Mouse (Mus musculus) kidney, embryonic 14.5 days (tissue): ENCODE measurements at regions not wholly inside any gene's neighbourhood (a gene's known extent, or its start where the extent isn't known, plus 50 kb on each side); places are given as distances from the start of the nearest gene placed in this dataset.
A peak's percentile ranks its signal among the peaks of the same experiment; 100 is the strongest.

Experiments
- ATAC-seq: fragments of 200-750 bp; cut with Nextera tagmentation; 2 replicates; pipeline ENCODE4 v1.8.0; 2017; ENCODE audit warnings: moderate number of reproducible peaks, mild to moderate bottlenecking, moderate TSS enrichment, moderate library complexity; ENCODE audit not compliant: low FRiP score, low TSS enrichment
- H3K27ac ChIP-seq: fragments of 300-500 bp; sonication (generic); 2 replicates; pipeline ENCODE4 v1.5.1; 2014; ENCODE audit warnings: low read depth, mild to moderate bottlenecking, low read length, moderate library complexity, mixed read lengths
- H3K27me3 ChIP-seq: fragments of 300-500 bp; sonication (generic); 2 replicates; pipeline ENCODE4 v1.6.1; 2014; ENCODE audit warnings: mild to moderate bottlenecking, low read length; ENCODE audit not compliant: control insufficient read depth, insufficient read depth
- H3K36me3 ChIP-seq: fragments of 300-500 bp; sonication (generic); 2 replicates; pipeline ENCODE4 v1.6.1; 2014; ENCODE audit warnings: low read length, mixed read lengths; ENCODE audit not compliant: control insufficient read depth, insufficient read depth
- H3K4me1 ChIP-seq: fragments of 300-500 bp; sonication (generic); 2 replicates; pipeline ENCODE4 v1.6.1; 2014; ENCODE audit warnings: low read length, mixed read lengths; ENCODE audit not compliant: control insufficient read depth, insufficient read depth
- H3K4me2 ChIP-seq: fragments of 300-500 bp; sonication (generic); replicated peaks from 2 replicates; pipeline ENCODE4 v1.6.1; 2014; ENCODE audit warnings: low read depth, mild to moderate bottlenecking, low read length
- H3K4me3 ChIP-seq: fragments of 300-500 bp; sonication (generic); 2 replicates; pipeline ENCODE4 v1.5.1; 2014; ENCODE audit warnings: mild to moderate bottlenecking, low read length
- H3K9ac ChIP-seq: fragments of 300-500 bp; sonication (generic); 2 replicates; pipeline ENCODE4 v1.6.1; 2014; ENCODE audit warnings: low read depth, mild to moderate bottlenecking, low read length, moderate library complexity
- H3K9me3 ChIP-seq: fragments of 300-500 bp; sonication (generic); 2 replicates; pipeline ENCODE4 v1.6.1; 2016; ENCODE audit warnings: low read length; ENCODE audit not compliant: control insufficient read depth
- WGBS: fragments of 180-500 bp; shearing (Covaris S2); extraction: QIAGEN DNeasy Blood & Tissue Kit; methylation state at CpG from one replicate; pipeline ENCODE4 v1.1.7; 2014; 5-methylcytosine and 5-hydroxymethylcytosine counted together

DNA sequence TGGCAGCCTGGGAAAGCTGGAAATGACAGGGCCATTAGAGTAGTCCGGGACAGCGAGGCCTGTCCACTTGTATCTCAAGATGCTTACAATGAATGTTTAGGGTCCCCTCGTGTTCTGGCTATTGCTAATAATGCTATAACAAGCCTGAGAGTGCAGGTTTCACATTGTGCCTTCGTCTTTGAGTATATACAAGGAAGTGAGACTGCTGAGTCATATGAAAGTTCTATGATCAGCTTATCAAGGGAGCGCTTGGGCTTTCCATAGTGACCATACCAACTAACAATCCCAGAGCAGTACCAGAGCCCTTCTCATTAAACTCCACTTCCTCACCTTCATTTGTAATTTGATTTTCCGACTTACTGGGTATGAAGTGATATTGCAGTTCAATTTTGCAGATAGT is 86.2 kb upstream of the Kitl start:
- Histone ChIP-seq H3K9ac (no peak overlapping the region), H3K4me3 (no peak overlapping the region), H3K27ac (no peak overlapping the region), H3K4me2 (no peak overlapping the region), H3K36me3 (no peaks in the 10 kb centered on the region), H3K4me1 (no peaks in the 10 kb centered on the region), H3K9me3 (no peaks in the 10 kb centered on the region), H3K27me3 (no peaks in the 10 kb centered on the region)
- ATAC-seq = no peak
- WGBS = 90% methylated on average over 6 of the region's 6 CpGs

DNA sequence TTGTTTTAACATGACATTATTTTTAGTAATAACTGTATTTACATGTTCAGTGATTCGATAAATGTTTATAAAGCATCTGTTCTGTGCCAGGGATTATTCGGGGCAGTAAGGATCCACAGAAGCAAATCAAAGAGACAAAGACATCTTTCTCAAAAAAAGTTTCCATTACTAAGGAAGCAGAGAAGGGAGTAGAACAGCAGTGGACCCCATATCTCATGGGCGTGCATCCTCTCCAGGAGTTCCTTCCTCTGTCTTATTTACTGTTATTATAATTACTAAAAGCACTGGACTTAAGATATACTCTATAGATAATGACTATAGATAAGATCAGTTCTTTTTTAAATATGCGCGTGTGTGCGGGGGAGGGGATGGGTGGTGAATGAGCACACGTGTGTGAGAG is 87.5 kb upstream of the Kitl start:
- no peak for ATAC-seq
- 89% methylated on average over 7 of the region's 7 CpGs for WGBS
- H3K4me3 ChIP-seq = no peak overlapping the region

DNA sequence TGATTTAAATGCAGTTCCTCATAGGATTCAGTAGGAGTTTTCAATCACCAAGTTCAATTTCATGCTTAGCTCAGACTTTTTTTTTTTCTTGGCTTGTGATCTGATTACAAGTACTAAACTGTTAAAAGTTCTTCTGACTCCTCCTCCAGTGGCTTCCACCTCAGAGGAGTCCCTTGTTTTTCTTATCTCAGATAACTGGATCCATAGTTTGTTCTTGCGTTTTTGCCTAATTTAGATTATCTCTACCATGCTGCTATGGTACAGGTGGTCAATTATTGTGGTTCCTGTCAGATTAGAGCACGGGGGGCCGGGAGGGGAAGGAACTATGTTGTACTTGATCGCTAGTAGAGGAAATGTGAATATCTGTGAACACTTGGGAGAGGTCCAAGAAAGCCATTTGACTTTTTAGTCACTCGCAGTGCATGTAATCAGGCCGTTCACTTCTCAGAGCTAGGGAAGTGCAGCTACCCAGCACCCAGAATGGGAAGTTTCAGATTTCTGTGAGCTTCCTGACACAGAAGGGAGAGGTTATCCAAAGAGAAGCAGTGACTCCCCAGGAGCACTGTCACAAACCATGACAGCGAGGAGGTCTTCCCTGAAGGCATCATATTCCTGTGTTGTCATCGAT is 89.0 kb upstream of the Kitl start:
- H3K36me3 ChIP-seq = no peaks in the 10 kb centered on the region

More for the DNA sequence above, 87.5 kb upstream of the Kitl start:
- Histone ChIP-seq H3K27ac (no peak overlapping the region), H3K36me3 (no peaks in the 10 kb centered on the region), H3K9me3 (no peaks in the 10 kb centered on the region), H3K4me1 (no peaks in the 10 kb centered on the region), H3K27me3 (no peaks in the 10 kb centered on the region), H3K9ac (no peak overlapping the region), H3K4me2 (no peak overlapping the region)

DNA sequence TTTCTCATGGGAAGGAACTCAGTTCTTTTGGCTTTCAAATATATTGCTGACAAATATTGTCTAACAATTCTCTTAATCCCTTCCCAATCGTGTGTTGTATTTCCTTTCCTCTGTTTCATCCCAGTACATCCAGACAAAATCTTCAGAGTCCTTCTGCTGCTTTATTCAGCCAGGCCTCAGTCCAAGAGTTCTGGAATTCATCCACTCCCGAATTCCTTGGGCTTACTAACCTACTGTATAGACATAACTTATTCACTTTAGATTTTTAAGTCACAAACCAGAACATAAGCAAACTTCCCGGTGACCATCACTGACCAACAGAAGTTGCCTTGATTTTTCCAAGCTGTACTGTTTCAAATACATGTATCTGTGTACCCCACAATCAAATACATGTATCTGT is 90.9 kb upstream of the Kitl start:
- Histone ChIP-seq H3K27me3 (no peaks in the 10 kb centered on the region), H3K27ac (no peak overlapping the region), H3K4me1 (0 out of 2 replicates have a peak, but pooled peaks cover 4% of the 10 kb centered on the region), H3K4me2 (no peak overlapping the region), H3K9me3 (no peaks in the 10 kb centered on the region), H3K9ac (no peak overlapping the region), H3K36me3 (no peaks in the 10 kb centered on the region), H3K4me3 (no peak overlapping the region)
- no peak for ATAC-seq
- 85% methylated on average over 3 of the region's 3 CpGs for WGBS

More for the DNA sequence above, 89.0 kb upstream of the Kitl start:
- no peak overlapping the region for H3K4me3 ChIP-seq
- H3K4me2 ChIP-seq = no peak overlapping the region
- H3K27me3 ChIP-seq = no peaks in the 10 kb centered on the region
- WGBS = 23% methylated on average over 8 of the region's 8 CpGs
- 0 out of 2 replicates have a peak, but pooled peaks cover 4% of the 10 kb centered on the region for H3K4me1 ChIP-seq
- H3K27ac ChIP-seq = no peak overlapping the region
- ATAC-seq = no peak
- H3K9me3 ChIP-seq = no peaks in the 10 kb centered on the region
- H3K9ac ChIP-seq = no peak overlapping the region

DNA sequence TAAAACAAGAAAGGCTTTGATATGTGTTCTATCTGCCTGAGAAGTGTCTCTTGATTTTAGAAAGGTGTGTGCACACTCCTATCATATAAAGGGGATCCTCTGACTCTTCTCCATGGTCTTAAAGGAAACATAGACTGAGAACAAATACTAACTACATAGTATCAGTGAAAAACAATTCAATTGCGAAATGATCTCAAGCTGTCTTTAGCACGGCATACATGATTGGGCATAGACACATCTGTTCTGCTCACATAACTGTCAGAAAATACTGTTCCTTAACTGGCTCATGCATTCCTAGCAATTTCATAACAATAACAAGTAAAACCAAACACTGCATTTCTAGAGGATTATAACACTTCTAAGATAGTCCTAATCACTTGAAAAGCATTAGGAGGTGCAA is 95.5 kb upstream of the Kitl start:
- Histone ChIP-seq H3K9ac (no peak overlapping the region), H3K4me3 (no peak overlapping the region), H3K27ac (no peak overlapping the region), H3K36me3 (no peaks in the 10 kb centered on the region), H3K4me2 (no peak overlapping the region), H3K9me3 (no peaks in the 10 kb centered on the region; the same call in 1 of the 2 replicates), H3K27me3 (no peaks in the 10 kb centered on the region), H3K4me1 (0 out of 2 replicates have a peak, but pooled peaks cover 4% of the 10 kb centered on the region)
- ATAC-seq = no peak
- WGBS = 73% methylated on average over 2 of the region's 2 CpGs

DNA sequence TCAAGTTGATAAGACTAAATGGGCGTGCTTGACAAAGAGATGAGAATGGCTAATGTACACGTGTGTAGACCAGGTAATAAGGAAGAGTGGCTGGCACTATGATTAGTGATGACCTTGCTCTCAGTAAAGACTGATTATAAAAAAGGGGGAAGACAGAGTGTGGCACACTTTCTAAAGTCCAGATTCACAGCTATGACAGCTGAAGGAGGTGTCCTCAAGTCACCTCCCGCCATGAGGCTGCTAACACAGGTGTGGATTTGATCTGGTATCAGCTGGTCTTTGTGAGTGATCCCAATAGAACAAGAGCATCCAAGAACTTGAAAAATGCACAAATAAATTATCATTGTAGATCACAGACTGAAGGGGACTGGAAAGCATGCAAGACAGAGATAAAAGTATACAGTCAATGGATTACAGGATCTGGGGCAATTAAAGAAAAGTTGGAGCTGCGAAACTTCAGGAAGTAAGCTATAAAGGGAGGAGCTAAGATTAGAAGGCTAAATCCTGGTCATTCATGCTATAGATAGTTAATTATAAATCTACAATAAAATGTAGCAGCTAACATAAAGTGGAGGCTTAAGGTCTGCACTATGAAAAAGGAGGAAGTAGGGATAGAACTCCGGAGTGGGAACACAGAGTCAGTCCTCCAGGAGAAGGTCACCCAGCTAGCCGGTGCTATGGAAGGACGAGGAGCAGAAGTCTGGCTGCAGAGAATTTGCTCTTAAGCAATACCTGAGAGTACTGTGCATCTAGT is 96.7 kb upstream of the Kitl start:
- H3K4me2 ChIP-seq = no peak overlapping the region
- no peak overlapping the region for H3K4me3 ChIP-seq
- no peaks in the 10 kb centered on the region for H3K36me3 ChIP-seq
- no peak for ATAC-seq
- no peaks in the 10 kb centered on the region; the same call in 1 of the 2 replicates for H3K9me3 ChIP-seq
- H3K9ac ChIP-seq = no peak overlapping the region
- no peak overlapping the region for H3K27ac ChIP-seq
- 0 out of 2 replicates have a peak, but pooled peaks cover 5% of the 10 kb centered on the region for H3K4me1 ChIP-seq
- H3K27me3 ChIP-seq = no peaks in the 10 kb centered on the region
- WGBS = 89% methylated on average over 7 of the region's 7 CpGs

DNA sequence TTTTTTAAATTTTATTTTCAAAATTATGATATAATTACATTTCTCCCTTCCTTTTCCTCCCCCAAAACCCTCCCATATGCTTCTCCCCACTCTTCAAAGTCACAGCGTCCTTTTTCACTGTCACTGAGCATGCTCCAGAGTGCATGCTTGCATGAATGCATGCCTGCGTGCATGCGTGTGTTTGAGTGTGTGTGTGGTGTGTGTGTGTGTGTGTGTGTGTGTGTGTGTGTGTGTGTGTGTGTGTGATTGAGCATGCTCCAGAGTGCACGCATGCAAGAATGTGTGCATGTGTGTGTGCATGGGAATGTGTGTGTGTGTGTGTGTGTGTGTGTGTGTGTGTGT is 101.6 kb upstream of the Kitl start:
- H3K9me3 ChIP-seq = no peaks in the 10 kb centered on the region; the same call in 1 of the 2 replicates
- H3K27me3 ChIP-seq = no peaks in the 10 kb centered on the region
- no peak overlapping the region for H3K27ac ChIP-seq
- 0 out of 2 replicates have a peak, but pooled peaks have one; percentile 52 for ATAC-seq
- H3K4me2 ChIP-seq = peak overlapping the region; percentile 52
- no peaks in the 10 kb centered on the region for H3K36me3 ChIP-seq
- H3K4me1 ChIP-seq = 0 out of 2 replicates have a peak, but pooled peaks cover 4% of the 10 kb centered on the region
- WGBS = 61% methylated on average over 4 of the region's 4 CpGs
- no peak overlapping the region for H3K9ac ChIP-seq
- H3K4me3 ChIP-seq = peak overlapping the region; percentile 29

DNA sequence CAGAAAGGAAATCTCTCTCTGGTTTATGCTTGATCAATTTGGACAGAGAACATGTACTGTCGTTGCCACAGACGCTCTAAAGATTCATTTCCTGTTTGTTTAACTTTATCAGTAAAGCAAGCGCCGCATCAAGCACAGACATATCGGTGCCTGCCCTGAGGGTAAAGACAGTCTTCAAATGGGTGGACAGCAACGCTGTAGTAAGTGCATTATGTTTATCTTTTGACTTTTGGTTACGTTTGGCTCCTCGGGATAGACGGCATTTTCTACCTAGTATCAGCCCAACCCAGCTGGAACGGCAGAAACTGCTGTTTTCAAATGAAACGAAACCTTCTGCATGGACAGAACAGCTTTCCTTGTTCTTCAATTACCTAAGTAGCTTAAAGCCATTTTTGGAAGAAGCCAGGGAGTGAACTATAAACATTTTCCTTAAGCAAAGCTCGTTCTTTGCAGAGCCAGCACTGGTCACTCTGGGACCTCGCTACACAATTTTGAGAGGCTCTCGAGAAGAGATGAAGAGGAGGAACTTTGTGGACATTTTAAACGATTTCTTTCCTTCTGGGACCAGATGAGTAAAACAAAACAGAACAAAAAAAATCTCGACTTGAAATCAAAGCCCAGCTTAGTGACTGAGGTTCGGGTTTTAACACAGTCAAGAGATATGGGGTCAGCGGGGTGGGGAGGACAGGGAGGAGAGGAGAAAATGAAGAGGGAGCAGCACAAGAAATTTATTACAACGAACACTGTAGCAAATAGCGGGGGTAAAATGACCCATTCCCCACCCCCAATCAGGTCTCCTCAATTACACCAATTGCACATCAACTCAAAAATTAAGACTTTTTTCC is 102.2 kb upstream of the Kitl start:
- Histone ChIP-seq H3K9me3 (no peaks in the 10 kb centered on the region; the same call in 1 of the 2 replicates), H3K27me3 (no peaks in the 10 kb centered on the region), H3K4me3 (peak overlapping the region; percentile 29), H3K4me2 (peak overlapping the region; percentile 52), H3K27ac (peak overlapping the region; percentile 15; the same call in 1 of the 2 replicates), H3K9ac (peak overlapping the region; percentile 40; the same call in 1 of the 2 replicates), H3K4me1 (0 out of 2 replicates have a peak, but pooled peaks cover 4% of the 10 kb centered on the region), H3K36me3 (no peaks in the 10 kb centered on the region)
- ATAC-seq = peak; percentile 55; the same call in 1 of the 2 replicates
- 13% methylated on average over 20 of the region's 20 CpGs for WGBS
